ENCODE assay signal across 9 mouse cellular contexts in genomic region chr14:20802926-20803605, GRCm38 (mm10). TPM values are rescaled to one million over a fixed set of nuclear protein-coding genes. Genes with fewer than 3 reads are reported as not detected.
DNase-seq lines count a peak whose midpoint lies in the region; ATAC-seq and TF ChIP-seq lines count a peak whose summit lies in the region.
"Had no signal": no experiment of that assay in that cellular context is flagged by ENCODE, and none has a peak within 500 bp of the region (broad histone marks: within the 10 kb centered on the region; RNA-seq: fewer than 3 reads in every experiment).

No protein-coding gene starts in this region.

- H3K4me1 ChIP-seq in lung, embryonic 16.5 days (replicated peaks; ENCODE audit: control insufficient read depth, insufficient read depth, low read length): peaks cover 26% of the 10 kb centered on the region
- H3K4me1 ChIP-seq in forebrain, postnatal 0 days (ENCODE audit: insufficient read depth): 0 out of 2 replicates have a peak, but pooled peaks cover 3% of the 10 kb centered on the region

- DNase-seq in gastrocnemius, adult 2 months: no peak
- no peak for DNase-seq in gastrocnemius, postnatal 4 days (ENCODE audit: low spot score in 2 of 2)
- DNase-seq in lung, postnatal 4 days: no peak
- no peak for DNase-seq in forebrain, postnatal 0 days
- no peak for DNase-seq in ovary, postnatal 14 days (ENCODE audit: low spot score)
- no peak for DNase-seq in thymus, postnatal 4 days

- no peak overlapping the region for H3K4me3 ChIP-seq in gastrocnemius, adult 2 months
- H3K4me3 ChIP-seq in lung, embryonic 16.5 days (ENCODE audit: low read length): no peak overlapping the region
- no peak overlapping the region for H3K4me3 ChIP-seq in forebrain, postnatal 0 days (ENCODE audit: low read depth, low read length)
- H3K4me3 ChIP-seq: liver, embryonic 15.5 days had no signal

- intact Hi-C loops in gastrocnemius, adult 2 months (cut with DNase I): loop anchor here (1.0 to 5.0 kb wide), 2 partner anchors 70 to 304 kb away; no protein-coding TSS in a partner anchor

- peak overlapping the region; percentile 92 for H3K27ac ChIP-seq in gastrocnemius, adult 2 months
- H3K27ac ChIP-seq in lung, embryonic 16.5 days (ENCODE audit: low read length): no peak overlapping the region
- no peak overlapping the region for H3K27ac ChIP-seq in forebrain, postnatal 0 days (ENCODE audit: low read depth, low read length)
- H3K27ac ChIP-seq: liver, embryonic 15.5 days had no signal

- no peak overlapping the region for H3K4me2 ChIP-seq in lung, embryonic 16.5 days (ENCODE audit: low read depth, low read length)
- H3K4me2 ChIP-seq in forebrain, postnatal 0 days (ENCODE audit: low read depth): no peak overlapping the region
- H3K4me2 ChIP-seq: liver, embryonic 15.5 days had no signal

- no peaks in the 10 kb centered on the region for H3K9me3 ChIP-seq in lung, embryonic 16.5 days (ENCODE audit: control insufficient read depth, low read length)
- no peaks in the 10 kb centered on the region for H3K9me3 ChIP-seq in forebrain, postnatal 0 days (ENCODE audit: low read length)
- H3K9me3 ChIP-seq: liver, embryonic 15.5 days had no signal

- H3K27me3 ChIP-seq in lung, embryonic 16.5 days (ENCODE audit: control insufficient read depth, insufficient read depth, low read depth, low read length): no peaks in the 10 kb centered on the region
- H3K27me3 ChIP-seq in forebrain, postnatal 0 days (ENCODE audit: insufficient read depth, low read length): no peaks in the 10 kb centered on the region

- no peak overlapping the region for H3K9ac ChIP-seq in lung, embryonic 16.5 days (ENCODE audit: low read length)
- H3K9ac ChIP-seq in forebrain, postnatal 0 days: no peak overlapping the region
- H3K9ac ChIP-seq: liver, embryonic 15.5 days had no signal

- ATAC-seq in lung, embryonic 16.5 days (ENCODE audit: low read depth): peak; percentile 26; the same call in 1 of the 2 replicates
- ATAC-seq in forebrain, postnatal 0 days: peak; percentile 50
- peak; percentile 44; the same call in 1 of the 2 replicates for ATAC-seq in megakaryocyte-erythroid progenitor cell, adult 5-6 weeks (replicated peaks; ENCODE audit: low FRiP score, low TSS enrichment, poor library complexity, severe bottlenecking)

- no peak for TF ChIP-seq CTCF in gastrocnemius, adult 2 months (IDR thresholded peaks at IDR 0.05)
- TF ChIP-seq CTCF in forebrain, postnatal 0 days (IDR thresholded peaks at IDR 0.05; ENCODE audit: low read depth): no peak

- H3K36me3 ChIP-seq in lung, embryonic 16.5 days (ENCODE audit: control insufficient read depth, insufficient read depth, low read length): no peaks in the 10 kb centered on the region
- no peaks in the 10 kb centered on the region for H3K36me3 ChIP-seq in forebrain, postnatal 0 days (ENCODE audit: insufficient read depth)
- H3K36me3 ChIP-seq: liver, embryonic 15.5 days had no signal

- WGBS in lung, embryonic 16.5 days: 16% methylated on average over 2 of the region's 2 CpGs
- 41% methylated on average over 2 of the region's 2 CpGs for WGBS in forebrain, postnatal 0 days

RNA-seq across cellular contexts. Expression of gene Camk2g, which starts 9.2 kb away (rescaled TPM):
- 100 to 1,000 TPM; 162 to 163 TPM for total RNA-seq in gastrocnemius, adult 2 months (2021)
- total RNA-seq in gastrocnemius, postnatal 4 days (2021): 10 to 100 TPM; 92.5 to 94.3 TPM
- polyA plus RNA-seq in lung, embryonic 16.5 days (2015; fragmentation: Nextera tagmentation; extraction: Ambion mirVana): 33.7 and 37.0 TPM in 2 replicates
- total RNA-seq in forebrain, postnatal 0 days (2014; rRNA removed): 137 and 145 TPM in 2 replicates
- 165 and 231 TPM in 2 replicates for polyA plus RNA-seq in forebrain, postnatal 0 days (2015; fragmentation: Nextera tagmentation; extraction: Ambion mirVana)
- total RNA-seq in megakaryocyte-erythroid progenitor cell, adult 5-6 weeks (2014; fragmentation: Nextera tagmentation): 7.1 and 30.8 TPM in 2 replicates
- 33.0 and 34.8 TPM in 2 replicates for total RNA-seq in megakaryocyte-erythroid progenitor cell, adult 5-6 weeks (2017)

RNA-seq across cellular contexts. Expression of gene Plau, which starts 33.4 kb away (rescaled TPM):
- total RNA-seq in gastrocnemius, adult 2 months (2021): 10 to 100 TPM; 17.2 to 28.5 TPM
- 10 to 100 TPM; 25.8 to 28.2 TPM for total RNA-seq in gastrocnemius, postnatal 4 days (2021)
- polyA plus RNA-seq in lung, embryonic 16.5 days (2015; fragmentation: Nextera tagmentation; extraction: Ambion mirVana): 1.8 and 2.1 TPM in 2 replicates
- total RNA-seq in forebrain, postnatal 0 days (2014; rRNA removed): 0.62 and 1.1 TPM in 2 replicates
- polyA plus RNA-seq in forebrain, postnatal 0 days (2015; fragmentation: Nextera tagmentation; extraction: Ambion mirVana): 0.23 and 0.44 TPM in 2 replicates
- total RNA-seq in megakaryocyte-erythroid progenitor cell, adult 5-6 weeks (2014; fragmentation: Nextera tagmentation): not detected in 2 replicates
- 0.38 TPM in 1 of 2 replicates, not detected in the other for total RNA-seq in megakaryocyte-erythroid progenitor cell, adult 5-6 weeks (2017)
